Mouse (Mus musculus) left cerebral cortex, adult 9 months (tissue): ENCODE measurements around the gene Il24.

Source experiments
- DNase-seq, 2 experiments: peaks; one replicate each; pipeline ENCODE4 v3.0.0; 2022; ENCODE audit warnings: low spot score in 2 of 2

Gene Il24

GRCm38 (mm10) chr1:130850405-130850804 is 36.8 kb downstream of the Il24 start:
- no peak for DNase-seq

- peak in 1 of 2 experiments; percentile 27 for DNase-seq
Observed at GRCm38 (mm10) chr1:130849530-130850214, 37.6 kb downstream of the Il24 start.

- no peak for DNase-seq
Observed at GRCm38 (mm10) chr1:130844516-130844915, 42.7 kb downstream of the Il24 start.

GRCm38 (mm10) chr1:130841621-130842020 is 45.6 kb downstream of the Il24 start:
- no peak for DNase-seq

GRCm38 (mm10) chr1:130840599-130841379 is 46.5 kb downstream of the Il24 start:
- no peak for DNase-seq

- no peak for DNase-seq
Observed at GRCm38 (mm10) chr1:130838288-130838687, 49.0 kb downstream of the Il24 start.

GRCm38 (mm10) chr1:130835161-130835936 is 51.9 kb downstream of the Il24 start:
- peak in 1 of 2 experiments; percentile 46 for DNase-seq

- DNase-seq: no peak
Observed at GRCm38 (mm10) chr1:130832230-130833149, 54.8 kb downstream of the Il24 start.
